Mouse (Mus musculus) testis, adult 2 months (tissue): ENCODE data around the gene Rpl32.

Source experiments
- CTCF ChIP-seq: fragments of 200-500 bp; IDR thresholded peaks from 2 replicates; pipeline ENCODE4 v1.5.1; 2012; ENCODE audit warnings: low read depth, mild to moderate bottlenecking, inconsistent platforms, low read length, moderate library complexity; ENCODE audit not compliant: control insufficient read depth, insufficient read depth, insufficient replicate concordance
- POLR2A ChIP-seq: fragments of 200-500 bp; IDR thresholded peaks from 2 replicates; pipeline ENCODE4 v1.6.1; 2012; ENCODE audit warnings: low read depth, mild to moderate bottlenecking, inconsistent platforms, low read length, moderate library complexity; ENCODE audit not compliant: control insufficient read depth

DNA sequence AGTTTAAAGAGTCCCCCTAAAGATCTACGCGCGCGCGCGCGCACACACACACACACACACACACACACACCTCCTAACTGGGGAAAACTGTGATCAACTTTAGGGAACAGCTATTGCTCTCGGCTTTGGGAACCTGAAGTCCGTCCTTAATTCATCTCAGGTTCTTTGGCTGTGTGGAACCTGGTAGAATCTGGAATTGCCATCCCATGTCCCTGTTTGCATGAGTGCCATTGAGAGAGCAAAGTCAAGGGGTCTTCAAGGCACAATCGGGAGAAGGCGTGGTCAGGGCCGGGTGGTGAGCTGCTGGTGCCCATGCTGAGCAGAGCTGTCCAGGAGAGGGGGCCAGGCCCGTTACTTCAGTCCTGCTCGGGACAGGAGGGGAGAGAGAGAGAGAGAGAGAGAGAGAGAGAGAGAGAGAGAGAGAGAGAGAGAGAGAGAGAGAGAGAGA is 34.6 kb downstream of the Rpl32 start:
- TF ChIP-seq CTCF (no peak), POLR2A (no peak)
